Mouse (Mus musculus): ENCODE measurements around the gene Mms19. TPM values are rescaled to one million over a fixed set of nuclear protein-coding genes. Genes with fewer than 3 reads are reported as not detected.

The Mms19 gene
- polyA plus RNA-seq, 1 experiment: 54.9 TPM

DNA sequence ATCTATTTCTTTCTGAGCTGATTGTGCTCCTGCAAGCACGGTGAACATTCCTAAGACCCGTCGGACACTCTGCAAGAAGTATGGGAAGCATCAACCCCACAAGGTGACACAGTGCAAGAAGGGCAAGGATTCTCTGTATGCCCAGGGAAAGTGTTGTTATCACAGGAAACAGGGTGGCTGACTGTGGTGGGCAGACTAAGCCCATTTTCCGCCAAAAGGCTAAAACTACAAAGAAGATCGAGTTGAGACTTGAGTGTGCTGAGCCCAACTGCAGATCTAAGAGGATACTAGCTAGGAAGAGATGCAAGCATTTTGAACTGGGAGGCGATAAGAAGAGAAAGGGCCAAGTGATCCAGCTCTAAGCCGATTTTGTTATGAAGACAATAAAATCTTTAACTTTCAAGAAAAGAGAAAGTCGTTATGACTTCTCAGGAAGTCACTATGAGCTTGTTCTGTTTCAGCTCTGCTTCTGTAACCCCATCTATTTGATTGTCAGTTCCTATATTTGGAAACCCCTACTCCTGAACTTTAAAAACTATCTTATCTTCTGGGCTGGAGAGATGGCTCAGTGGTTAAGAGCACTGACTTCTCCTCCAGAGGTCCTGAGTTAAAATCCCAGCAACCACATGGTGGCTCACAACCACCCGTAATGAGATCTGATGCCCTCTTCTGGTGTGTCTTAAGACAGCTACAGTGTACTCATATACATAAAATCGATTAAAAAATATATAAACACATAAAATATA is 77.9 kb downstream of the Mms19 start:
- TF ChIP-seq POLR2A (IDR thresholded peaks at IDR 0.05; ENCODE audit: borderline replicate concordance, insufficient read depth, low read length) (no peak), CTCF (IDR thresholded peaks at IDR 0.05; ENCODE audit: borderline replicate concordance, insufficient read depth, low read depth, low read length) (no peak)
- H3K27me3 ChIP-seq (ENCODE audit: control insufficient read depth, insufficient read depth, low read length): no peaks in the 10 kb centered on the region; the same call in 1 of the 2 replicates
- H3K27ac ChIP-seq (ENCODE audit: insufficient read depth, low read length): no peak overlapping the region
- no peak overlapping the region for H3K4me3 ChIP-seq (replicated peaks; ENCODE audit: insufficient read depth, low read depth, low read length)
- peaks cover 4% of the 10 kb centered on the region; the same call in 1 of the 2 replicates for H3K4me1 ChIP-seq (ENCODE audit: control insufficient read depth, insufficient read depth, low read length)
- WGBS: 91% methylated on average over 10 of the region's 10 CpGs
- no peak for DNase-seq

- DNase-seq: no peak
- Histone ChIP-seq H3K27ac (ENCODE audit: insufficient read depth, low read length) (no peak overlapping the region), H3K27me3 (ENCODE audit: control insufficient read depth, insufficient read depth, low read length) (no peaks in the 10 kb centered on the region; the same call in 1 of the 2 replicates), H3K4me3 (replicated peaks; ENCODE audit: insufficient read depth, low read depth, low read length) (no peak overlapping the region), H3K4me1 (ENCODE audit: control insufficient read depth, insufficient read depth, low read length) (no peaks in the 10 kb centered on the region; the same call in 1 of the 2 replicates)
- no peak for TF ChIP-seq CTCF (IDR thresholded peaks at IDR 0.05; ENCODE audit: borderline replicate concordance, insufficient read depth, low read depth, low read length)
- TF ChIP-seq POLR2A (IDR thresholded peaks at IDR 0.05; ENCODE audit: borderline replicate concordance, insufficient read depth, low read length): no peak
- whole genome bisulfite sequencing: 56% methylated on average over 2 of the region's 2 CpGs
These were observed 79.3 kb downstream of the Mms19 start for GRCm38 (mm10) chr19:41901696-41902095.

DNA sequence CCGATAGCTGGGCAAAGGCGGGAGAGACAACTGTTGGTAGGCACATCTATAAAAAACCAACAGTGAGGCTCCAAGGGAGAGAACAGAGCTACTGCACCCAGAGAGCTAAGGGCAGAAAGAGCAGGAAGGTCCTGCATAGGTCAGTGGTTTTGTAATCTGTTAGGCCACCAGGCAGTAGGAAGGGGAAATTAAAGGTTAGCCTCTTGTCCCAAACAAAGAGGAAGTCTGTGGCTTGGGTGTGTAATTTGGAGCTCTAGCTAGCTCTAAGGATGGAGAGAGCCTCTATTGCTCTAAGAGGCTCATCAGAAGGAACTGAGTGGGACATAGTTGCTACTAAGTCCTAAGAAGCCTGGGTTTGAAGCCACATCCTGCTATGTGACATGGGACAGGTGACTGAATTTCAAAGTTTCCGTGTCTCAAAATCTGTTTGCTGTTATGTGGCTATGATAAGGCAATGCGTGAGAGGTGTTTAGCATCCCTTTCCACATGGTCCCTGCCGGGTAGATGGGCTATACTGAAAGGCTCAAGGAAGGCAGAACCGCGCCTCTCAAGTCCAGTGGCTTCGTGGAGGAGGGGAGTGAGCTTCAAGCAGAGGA is 80.4 kb downstream of the Mms19 start:
- WGBS: 87% methylated on average over 8 of the region's 8 CpGs
- H3K4me1 ChIP-seq (ENCODE audit: control insufficient read depth, insufficient read depth, low read length): no peaks in the 10 kb centered on the region
- no peak overlapping the region for H3K27ac ChIP-seq (ENCODE audit: insufficient read depth, low read length)
- TF ChIP-seq CTCF (IDR thresholded peaks at IDR 0.05; ENCODE audit: borderline replicate concordance, insufficient read depth, low read depth, low read length) (no peak), POLR2A (IDR thresholded peaks at IDR 0.05; ENCODE audit: borderline replicate concordance, insufficient read depth, low read length) (no peak)
- no peak for DNase-seq
- H3K4me3 ChIP-seq (replicated peaks; ENCODE audit: insufficient read depth, low read depth, low read length): no peak overlapping the region
- H3K27me3 ChIP-seq (ENCODE audit: control insufficient read depth, insufficient read depth, low read length): no peaks in the 10 kb centered on the region; the same call in 1 of the 2 replicates

GRCm38 (mm10) chr19:41898860-41899259 is 82.1 kb downstream of the Mms19 start:
- no peaks in the 10 kb centered on the region; the same call in 1 of the 2 replicates for H3K27me3 ChIP-seq (ENCODE audit: control insufficient read depth, insufficient read depth, low read length)
- H3K4me1 ChIP-seq (ENCODE audit: control insufficient read depth, insufficient read depth, low read length): peaks cover 4% of the 10 kb centered on the region
- H3K4me3 ChIP-seq (replicated peaks; ENCODE audit: insufficient read depth, low read depth, low read length): no peak overlapping the region
- TF ChIP-seq POLR2A (IDR thresholded peaks at IDR 0.05; ENCODE audit: borderline replicate concordance, insufficient read depth, low read length) (no peak), CTCF (IDR thresholded peaks at IDR 0.05; ENCODE audit: borderline replicate concordance, insufficient read depth, low read depth, low read length) (peak; percentile 30; the same call in 1 of the 2 replicates)
- H3K27ac ChIP-seq (ENCODE audit: insufficient read depth, low read length): no peak overlapping the region
- 47% methylated on average over 4 of the region's 4 CpGs for WGBS
- DNase-seq: peak; percentile 33 to 46

DNA sequence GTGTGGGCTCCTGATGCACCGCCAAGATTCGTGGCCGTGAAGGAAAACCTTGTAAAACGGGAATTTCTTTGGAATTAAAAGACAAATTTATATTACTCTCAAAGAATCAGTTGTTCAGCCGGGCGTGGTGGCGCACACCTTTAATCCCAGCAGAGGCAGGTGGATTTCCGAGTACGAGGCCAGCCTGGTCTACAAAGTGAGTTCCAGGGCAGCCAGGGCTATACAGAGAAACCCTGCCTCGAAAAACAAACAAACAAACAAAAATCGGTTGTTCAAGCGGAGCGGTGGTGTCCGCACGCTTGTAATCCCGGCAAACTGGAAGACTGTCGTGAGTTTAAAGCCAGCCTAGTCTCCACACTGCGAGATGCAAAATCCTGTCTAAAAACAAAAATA is 84.6 kb downstream of the Mms19 start:
- no peak for DNase-seq
- no peak overlapping the region for H3K27ac ChIP-seq (ENCODE audit: insufficient read depth, low read length)
- WGBS: 13% methylated on average over 18 of the region's 18 CpGs

GRCm38 (mm10) chr19:41895460-41896318 is 85.3 kb downstream of the Mms19 start, which contains the start of gene Rrp12:
TSS of gene Rrp12 (minus strand) at chr19:41896173.
- peak within 1 kb of the TSS; percentile 94 for H3K4me3 ChIP-seq (replicated peaks; ENCODE audit: insufficient read depth, low read depth, low read length)
- H3K27ac ChIP-seq (ENCODE audit: insufficient read depth, low read length): no peak within 1 kb of the TSS
- under 1% methylated on average over 46 of the region's 46 CpGs for WGBS
- DNase-seq: peak; percentile 79 to 91
- no peaks in the 10 kb centered on the region for H3K27me3 ChIP-seq (ENCODE audit: control insufficient read depth, insufficient read depth, low read length)
- peaks cover 4% of the 10 kb centered on the region for H3K4me1 ChIP-seq (ENCODE audit: control insufficient read depth, insufficient read depth, low read length)
- TF ChIP-seq POLR2A (IDR thresholded peaks at IDR 0.05; ENCODE audit: borderline replicate concordance, insufficient read depth, low read length) (peak; percentile 46; the same call in 1 of the 2 replicates), CTCF (IDR thresholded peaks at IDR 0.05; ENCODE audit: borderline replicate concordance, insufficient read depth, low read depth, low read length) (no peak)

More for the DNA sequence above, 84.6 kb downstream of the Mms19 start:
- TF ChIP-seq POLR2A (IDR thresholded peaks at IDR 0.05; ENCODE audit: borderline replicate concordance, insufficient read depth, low read length) (no peak), CTCF (IDR thresholded peaks at IDR 0.05; ENCODE audit: borderline replicate concordance, insufficient read depth, low read depth, low read length) (no peak)
- Histone ChIP-seq H3K27me3 (ENCODE audit: control insufficient read depth, insufficient read depth, low read length) (no peaks in the 10 kb centered on the region), H3K4me1 (ENCODE audit: control insufficient read depth, insufficient read depth, low read length) (peaks cover 4% of the 10 kb centered on the region), H3K4me3 (replicated peaks; ENCODE audit: insufficient read depth, low read depth, low read length) (peak overlapping the region; percentile 94)

DNA sequence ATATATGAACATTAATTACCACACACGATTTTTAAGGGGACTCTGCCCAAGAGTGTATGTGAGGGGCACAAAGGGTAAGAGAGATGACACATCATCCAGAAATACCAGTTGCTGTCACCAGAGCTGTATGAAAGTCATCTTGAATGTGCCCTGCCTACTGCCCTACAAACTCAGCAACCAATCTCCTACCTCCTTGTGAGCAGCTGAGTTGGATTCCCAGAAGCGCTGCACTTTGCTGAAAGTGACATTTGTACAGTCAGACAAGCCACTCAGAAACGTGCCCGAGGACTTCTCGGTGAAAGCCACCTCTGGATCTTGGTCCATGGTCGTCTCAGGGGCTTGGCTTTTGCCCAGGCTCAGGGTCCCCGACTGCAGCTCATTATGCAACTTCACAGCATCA is 86.0 kb downstream of the Mms19 start:
- Histone ChIP-seq H3K27ac (ENCODE audit: insufficient read depth, low read length) (no peak overlapping the region), H3K27me3 (ENCODE audit: control insufficient read depth, insufficient read depth, low read length) (no peaks in the 10 kb centered on the region), H3K4me1 (ENCODE audit: control insufficient read depth, insufficient read depth, low read length) (peaks cover 4% of the 10 kb centered on the region), H3K4me3 (replicated peaks; ENCODE audit: insufficient read depth, low read depth, low read length) (peak overlapping the region; percentile 94)
- DNase-seq: no peak
- TF ChIP-seq CTCF (IDR thresholded peaks at IDR 0.05; ENCODE audit: borderline replicate concordance, insufficient read depth, low read depth, low read length) (no peak), POLR2A (IDR thresholded peaks at IDR 0.05; ENCODE audit: borderline replicate concordance, insufficient read depth, low read length) (no peak)
- WGBS: 32% methylated on average over 7 of the region's 7 CpGs

Other genes starting within 250 kb of the Mms19 start
- gene Slit1, start 237.5 kb downstream of the Mms19 start, polyA plus RNA-seq (2012; rRNA removed): 3.9 and 4.9 TPM in 2 replicates
- gene Arhgap19, start 179.1 kb downstream of the Mms19 start, polyA plus RNA-seq (2012; rRNA removed): 2.4 and 2.5 TPM in 2 replicates
- gene Frat1, start 151.2 kb downstream of the Mms19 start, polyA plus RNA-seq (2012; rRNA removed): 13.2 and 14.7 TPM in 2 replicates
- 6.9 and 7.1 TPM in 2 replicates for gene Frat2, start 133.0 kb downstream of the Mms19 start, polyA plus RNA-seq (2012; rRNA removed)
- 15.1 and 16.4 TPM in 2 replicates for gene Rrp12, start 85.0 kb downstream of the Mms19 start, polyA plus RNA-seq (2012; rRNA removed)
- gene Pgam1, start 69.2 kb downstream of the Mms19 start, polyA plus RNA-seq (2012; rRNA removed): 858 and 879 TPM in 2 replicates
- 25.6 and 26.3 TPM in 2 replicates for gene Exosc1, start 47.7 kb downstream of the Mms19 start, polyA plus RNA-seq (2012; rRNA removed)
- gene Zdhhc16, start 47.7 kb downstream of the Mms19 start, polyA plus RNA-seq (2012; rRNA removed): 60.9 and 70.4 TPM in 2 replicates
- gene Ubtd1, start 606 bp upstream of the Mms19 start, polyA plus RNA-seq (2012; rRNA removed): 28.1 and 29.4 TPM in 2 replicates
- gene Ankrd2, start 54.8 kb upstream of the Mms19 start, polyA plus RNA-seq (2012; rRNA removed): 0.32 and 0.54 TPM in 2 replicates
- 2.2 and 2.4 TPM in 2 replicates for gene Hoga1, start 64.5 kb upstream of the Mms19 start, polyA plus RNA-seq (2012; rRNA removed)
- gene 4933411K16Rik, start 71.1 kb upstream of the Mms19 start, polyA plus RNA-seq (2012; rRNA removed): 0.32 and 0.41 TPM in 2 replicates
- gene Morn4, start 105.2 kb upstream of the Mms19 start, polyA plus RNA-seq (2012; rRNA removed): 43.4 and 44.6 TPM in 2 replicates
- gene Pi4k2a, start 109.3 kb upstream of the Mms19 start, polyA plus RNA-seq (2012; rRNA removed): 78.6 and 81.0 TPM in 2 replicates
- 26.9 and 28.8 TPM in 2 replicates for gene Avpi1, start 147.9 kb upstream of the Mms19 start, polyA plus RNA-seq (2012; rRNA removed)
- 11.7 and 12.8 TPM in 2 replicates for gene Marveld1, start 166.2 kb upstream of the Mms19 start, polyA plus RNA-seq (2012; rRNA removed)
- 104 and 107 TPM in 2 replicates for gene Zfyve27, start 182.8 kb upstream of the Mms19 start, polyA plus RNA-seq (2012; rRNA removed)
- 12.7 and 15.3 TPM in 2 replicates for gene Sfrp5, start 221.1 kb upstream of the Mms19 start, polyA plus RNA-seq (2012; rRNA removed)

Measured in cerebellum, adult 2 months (tissue).